Mouse (Mus musculus) neural tube, embryonic 12.5 days (tissue): ENCODE data around the gene Spg11. TPM values are rescaled to one million over a fixed set of nuclear protein-coding genes. Genes with fewer than 3 reads are reported as not detected.
"Not testable (repeated sequence)": the region's sequence is repeated elsewhere in the genome, so short reads cannot be mapped to it uniquely, and the experiment has no call there.

Experiments used
- ATAC-seq: fragments of 200-750 bp; cut with Nextera tagmentation; 2 replicates; pipeline ENCODE4 v1.8.0; 2017; ENCODE audit warnings: low read depth, mild to moderate bottlenecking, moderate TSS enrichment, moderate library complexity; ENCODE audit not compliant: low FRiP score
- H3K27ac ChIP-seq: fragments of 300-500 bp; sonication (generic); 2 replicates; pipeline ENCODE4 v1.5.1; 2016
- H3K27me3 ChIP-seq: fragments of 300-500 bp; sonication (generic); replicated peaks from 2 replicates; pipeline ENCODE4 v1.6.1; 2016; ENCODE audit warnings: mild to moderate bottlenecking
- H3K36me3 ChIP-seq: fragments of 300-500 bp; sonication (generic); 2 replicates; pipeline ENCODE4 v1.6.1; 2016; ENCODE audit warnings: mild to moderate bottlenecking
- H3K4me1 ChIP-seq: fragments of 300-500 bp; sonication (generic); 2 replicates; pipeline ENCODE4 v1.6.1; 2016
- H3K4me2 ChIP-seq: fragments of 300-500 bp; sonication (generic); replicated peaks from 2 replicates; pipeline ENCODE4 v1.6.1; 2016; ENCODE audit warnings: mild to moderate bottlenecking
- H3K4me3 ChIP-seq: fragments of 300-500 bp; sonication (generic); 2 replicates; pipeline ENCODE4 v1.5.1; 2016
- H3K9ac ChIP-seq: fragments of 300-500 bp; sonication (generic); 2 replicates; pipeline ENCODE4 v1.6.1; 2016; ENCODE audit warnings: mild to moderate bottlenecking
- H3K9me3 ChIP-seq: fragments of 300-500 bp; sonication (generic); 2 replicates; pipeline ENCODE4 v1.6.1; 2016; ENCODE audit warnings: mild to moderate bottlenecking
- WGBS: fragments of 180-500 bp; shearing (Covaris S2); methylation state at CpG from one replicate; pipeline ENCODE4 v1.1.7; 2016; 5-methylcytosine and 5-hydroxymethylcytosine counted together
- polyA plus RNA-seq: library from polyadenylated mRNA; unstranded; fragments of >200 nt; fragmentation: Nextera tagmentation; extraction: Ambion mirVana; gene quantifications from 2 replicates; pipeline ENCODE4 v1.2.1, GENCODE M21; 2016

The Spg11 gene
- polyA plus RNA-seq, 1 experiment from 2014 or later = 9.6 TPM

DNA sequence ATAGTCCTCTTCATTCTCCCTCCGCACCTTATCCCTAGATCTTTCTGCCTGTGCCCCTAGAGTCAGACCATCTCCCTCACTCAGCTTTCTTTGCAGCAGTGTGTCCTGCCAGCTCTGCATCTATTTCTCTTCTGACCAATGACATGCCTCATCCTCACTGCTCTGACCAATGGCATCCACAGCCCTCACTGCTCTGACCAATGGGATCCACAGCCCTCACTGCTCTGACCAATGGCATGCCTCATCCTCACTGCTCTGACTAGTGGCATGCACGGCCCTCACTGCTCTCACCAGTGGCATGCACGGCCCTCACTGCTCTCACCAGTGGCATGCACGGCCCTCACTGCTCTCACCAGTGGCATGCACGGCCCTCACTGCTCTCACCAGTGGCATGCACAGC, 20.5 kb downstream of the Spg11 start:
- ATAC-seq, H3K4me3 ChIP-seq, H3K9me3 ChIP-seq, H3K4me2 ChIP-seq, H3K27ac ChIP-seq, H3K27me3 ChIP-seq, H3K4me1 ChIP-seq, H3K9ac ChIP-seq: not testable (repeated sequence)
- peaks cover 65% of the 10 kb centered on the region for H3K36me3 ChIP-seq
- 88% methylated on average over 5 of the region's 5 CpGs for WGBS

GRCm38 (mm10) chr2:122093844-122094243, 24.3 kb downstream of the Spg11 start:
- no peak overlapping the region for H3K4me3 ChIP-seq
- H3K4me2 ChIP-seq = no peak overlapping the region
- peaks cover 80% of the 10 kb centered on the region for H3K36me3 ChIP-seq
- no peak overlapping the region for H3K9ac ChIP-seq
- WGBS = 94% methylated on average over 4 of the region's 4 CpGs
- H3K27me3 ChIP-seq = no peaks in the 10 kb centered on the region
- no peak for ATAC-seq
- no peaks in the 10 kb centered on the region for H3K4me1 ChIP-seq
- no peak overlapping the region for H3K27ac ChIP-seq
- H3K9me3 ChIP-seq = no peaks in the 10 kb centered on the region

GRCm38 (mm10) chr2:122086446-122086845, 31.7 kb downstream of the Spg11 start:
- ATAC-seq = no peak
- Histone ChIP-seq H3K4me1 (no peaks in the 10 kb centered on the region), H3K9ac (no peak overlapping the region), H3K9me3 (no peaks in the 10 kb centered on the region), H3K4me3 (no peak overlapping the region), H3K4me2 (no peak overlapping the region), H3K27ac (no peak overlapping the region), H3K36me3 (peaks cover 71% of the 10 kb centered on the region), H3K27me3 (no peaks in the 10 kb centered on the region)
- 91% methylated on average over 4 of the region's 4 CpGs for WGBS

GRCm38 (mm10) chr2:122081728-122082456, 36.3 kb downstream of the Spg11 start:
- H3K9ac ChIP-seq = no peak overlapping the region
- peaks cover 62% of the 10 kb centered on the region for H3K36me3 ChIP-seq
- no peak for ATAC-seq
- H3K9me3 ChIP-seq = no peaks in the 10 kb centered on the region
- H3K4me3 ChIP-seq = no peak overlapping the region
- H3K4me1 ChIP-seq = no peaks in the 10 kb centered on the region
- no peak overlapping the region for H3K4me2 ChIP-seq
- WGBS = 46% methylated on average over 7 of the region's 7 CpGs
- no peak overlapping the region for H3K27ac ChIP-seq
- H3K27me3 ChIP-seq = no peaks in the 10 kb centered on the region

- Histone ChIP-seq H3K4me1 (no peaks in the 10 kb centered on the region), H3K27ac (no peak overlapping the region), H3K4me3 (no peak overlapping the region), H3K9me3 (no peaks in the 10 kb centered on the region), H3K27me3 (no peaks in the 10 kb centered on the region), H3K4me2 (no peak overlapping the region), H3K36me3 (peaks cover 42% of the 10 kb centered on the region), H3K9ac (no peak overlapping the region)
- 42% methylated on average over 5 of the region's 5 CpGs for WGBS
- ATAC-seq = no peak
Measured at GRCm38 (mm10) chr2:122069922-122070321, 48.3 kb downstream of the Spg11 start.

GRCm38 (mm10) chr2:122069144-122069912, 48.9 kb downstream of the Spg11 start:
- WGBS = 91% methylated on average over 6 of the region's 6 CpGs
- Histone ChIP-seq H3K9me3 (no peaks in the 10 kb centered on the region), H3K4me3 (no peak overlapping the region), H3K4me2 (no peak overlapping the region), H3K27ac (no peak overlapping the region), H3K36me3 (peaks cover 44% of the 10 kb centered on the region), H3K9ac (no peak overlapping the region), H3K27me3 (no peaks in the 10 kb centered on the region), H3K4me1 (no peaks in the 10 kb centered on the region)
- no peak for ATAC-seq

GRCm38 (mm10) chr2:122066241-122066640, 51.9 kb downstream of the Spg11 start:
- Histone ChIP-seq H3K4me2 (no peak overlapping the region), H3K27me3 (no peaks in the 10 kb centered on the region), H3K9me3 (no peaks in the 10 kb centered on the region), H3K4me1 (no peaks in the 10 kb centered on the region), H3K27ac (no peak overlapping the region), H3K9ac (no peak overlapping the region), H3K4me3 (no peak overlapping the region), H3K36me3 (peaks cover 37% of the 10 kb centered on the region)
- 84% methylated on average over 8 of the region's 8 CpGs for WGBS
- no peak for ATAC-seq

DNA sequence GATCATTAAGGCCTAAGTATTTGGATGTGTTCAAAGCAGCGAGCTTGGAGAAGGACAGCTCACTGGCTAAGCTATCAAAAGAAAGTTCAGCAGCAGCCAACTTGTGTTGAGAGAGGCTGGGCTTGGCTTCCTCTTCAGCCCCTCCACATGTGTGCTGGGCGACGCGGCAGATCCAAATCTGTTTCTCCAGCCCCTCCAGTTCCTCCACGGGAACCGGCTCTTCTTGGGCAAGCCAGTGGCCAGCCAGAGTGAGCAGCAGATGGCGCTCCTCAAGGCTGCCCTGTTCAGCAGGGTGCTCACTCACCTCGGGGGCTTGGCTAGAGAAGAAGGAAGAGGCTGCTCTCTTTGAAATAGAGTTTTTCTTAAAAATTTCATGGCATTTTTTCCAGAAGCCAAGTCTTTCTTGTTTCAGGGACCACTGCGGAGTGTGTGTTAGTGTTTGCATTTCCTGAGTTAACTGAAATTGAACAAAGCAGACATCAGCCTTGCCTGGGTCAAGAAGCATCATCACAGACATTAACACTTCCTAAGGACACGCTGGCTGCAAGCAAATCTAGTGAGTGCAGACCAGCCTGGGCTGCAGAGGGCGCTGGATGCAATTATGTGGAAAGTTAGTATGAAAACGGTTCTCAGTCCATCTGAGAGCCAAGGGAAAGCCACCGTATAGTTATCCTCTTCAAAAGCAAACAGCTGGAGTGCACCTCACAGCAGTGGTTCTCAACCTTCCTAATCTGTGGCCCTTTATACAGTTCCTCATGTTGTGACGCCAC, 52.8 kb downstream of the Spg11 start:
- Histone ChIP-seq H3K4me2 (no peak overlapping the region), H3K9ac (no peak overlapping the region), H3K27ac (no peak overlapping the region), H3K4me3 (no peak overlapping the region), H3K9me3 (no peaks in the 10 kb centered on the region), H3K27me3 (no peaks in the 10 kb centered on the region), H3K4me1 (no peaks in the 10 kb centered on the region), H3K36me3 (peaks cover 38% of the 10 kb centered on the region)
- 58% methylated on average over 14 of the region's 14 CpGs for WGBS
- ATAC-seq = no peak

- no peaks in the 10 kb centered on the region for H3K4me1 ChIP-seq
- H3K4me3 ChIP-seq = no peak overlapping the region
- WGBS = 91% methylated on average over 11 of the region's 11 CpGs
- H3K9ac ChIP-seq = no peak overlapping the region
- no peak for ATAC-seq
- peaks cover 50% of the 10 kb centered on the region for H3K36me3 ChIP-seq
- H3K4me2 ChIP-seq = no peak overlapping the region
- no peak overlapping the region for H3K27ac ChIP-seq
- no peaks in the 10 kb centered on the region for H3K9me3 ChIP-seq
- no peaks in the 10 kb centered on the region for H3K27me3 ChIP-seq
Measured at GRCm38 (mm10) chr2:122059365-122060115, 58.6 kb downstream of the Spg11 start.

DNA sequence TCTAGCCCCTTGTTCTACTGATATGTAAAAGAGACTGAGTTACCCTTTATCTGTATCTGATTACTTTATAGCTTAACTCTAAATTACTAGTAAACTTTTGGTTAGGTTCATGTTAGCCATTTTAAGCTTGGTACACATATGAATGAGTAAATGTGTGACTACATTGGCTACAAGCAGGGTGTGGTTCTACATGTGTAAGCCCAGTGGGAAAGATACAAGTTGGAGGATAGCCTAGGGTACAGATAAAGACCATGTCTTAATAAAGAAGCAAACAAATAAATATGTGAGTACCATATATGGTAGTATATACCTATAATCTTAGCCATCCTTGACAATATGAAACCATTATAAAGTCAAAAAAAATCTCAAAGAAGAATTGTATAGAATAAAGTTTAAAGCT, 74.3 kb downstream of the Spg11 start:
- no peak for ATAC-seq
- Histone ChIP-seq H3K36me3 (peaks cover 25% of the 10 kb centered on the region), H3K9ac (no peak overlapping the region), H3K4me3 (no peak overlapping the region), H3K4me1 (no peaks in the 10 kb centered on the region), H3K4me2 (no peak overlapping the region), H3K9me3 (no peaks in the 10 kb centered on the region), H3K27me3 (no peaks in the 10 kb centered on the region), H3K27ac (no peak overlapping the region)

GRCm38 (mm10) chr2:122036064-122036463, 82.1 kb downstream of the Spg11 start:
- WGBS = 96% methylated on average over 3 of the region's 3 CpGs
- Histone ChIP-seq H3K27ac (no peak overlapping the region), H3K4me3 (no peak overlapping the region), H3K27me3 (no peaks in the 10 kb centered on the region), H3K4me1 (no peaks in the 10 kb centered on the region), H3K9ac (no peak overlapping the region), H3K4me2 (no peak overlapping the region), H3K9me3 (no peaks in the 10 kb centered on the region), H3K36me3 (peaks cover 16% of the 10 kb centered on the region)
- ATAC-seq = no peak

GRCm38 (mm10) chr2:122031970-122032369, 86.2 kb downstream of the Spg11 start:
- Histone ChIP-seq H3K9ac (no peak overlapping the region), H3K4me1 (0 out of 2 replicates have a peak, but pooled peaks cover 3% of the 10 kb centered on the region), H3K27me3 (no peaks in the 10 kb centered on the region), H3K4me3 (no peak overlapping the region), H3K4me2 (no peak overlapping the region), H3K9me3 (no peaks in the 10 kb centered on the region), H3K27ac (no peak overlapping the region), H3K36me3 (peaks cover 7% of the 10 kb centered on the region)
- WGBS = 85% methylated on average over 6 of the region's 6 CpGs
- no peak for ATAC-seq
